Mouse (Mus musculus): Measurements from ENCODE around the gene Sgo2b.
A peak's percentile ranks its signal among the peaks of the same experiment; 100 is the strongest.
"Not testable (repeated sequence)": the region's sequence is repeated elsewhere in the genome, so short reads cannot be mapped to it uniquely, and the experiment has no call there.

Sgo2b gene

GRCm38 (mm10) chr8:63951626-63952377 lies at the start of gene Sgo2b:
Gene Sgo2b, minus strand, starts transcription at chr8:63952248.
- no peak for DNase-seq

DNA sequence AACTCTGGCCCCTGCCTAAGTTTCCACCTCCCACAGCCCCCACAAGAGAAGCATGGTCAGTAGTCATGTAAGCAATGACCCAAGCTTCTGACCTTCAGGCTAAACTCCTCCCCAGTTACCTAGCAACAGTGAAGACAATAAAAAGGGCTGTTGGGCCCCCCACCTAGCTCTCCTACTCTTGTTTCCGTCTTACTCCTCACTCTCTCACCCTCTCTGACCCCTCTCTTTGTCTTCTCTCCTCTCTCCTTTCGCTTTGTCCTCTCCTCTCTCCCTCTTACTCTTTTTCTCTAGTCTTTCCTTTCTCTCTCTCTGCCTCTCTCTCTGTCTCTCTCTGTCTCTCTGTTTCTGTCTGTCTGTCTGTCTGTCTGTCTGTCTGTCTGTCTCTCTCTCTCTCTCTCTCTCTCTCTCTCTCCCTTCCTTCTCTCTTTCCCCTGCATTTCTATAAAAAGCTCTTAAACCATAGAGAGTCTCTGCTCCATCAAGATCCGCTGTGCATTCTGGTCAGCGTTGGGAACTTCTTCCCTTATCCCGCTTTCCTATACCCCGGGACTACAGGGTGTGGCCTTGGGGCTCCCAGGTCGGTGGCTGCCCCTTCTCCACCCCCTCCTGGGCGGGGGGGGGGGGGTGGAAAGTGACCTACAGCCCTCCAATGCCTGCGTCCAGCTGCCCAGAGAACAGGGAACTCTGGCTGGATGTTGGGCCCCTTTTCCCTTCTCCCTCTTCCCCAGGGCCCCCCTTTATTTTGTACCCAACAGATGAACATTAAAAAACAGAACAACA lies 18.8 kb upstream of the Sgo2b start:
- DNase-seq = not testable (repeated sequence)

GRCm38 (mm10) chr8:63961032-63961785 lies 9.2 kb upstream of the Sgo2b start:
- no peak for DNase-seq

DNA sequence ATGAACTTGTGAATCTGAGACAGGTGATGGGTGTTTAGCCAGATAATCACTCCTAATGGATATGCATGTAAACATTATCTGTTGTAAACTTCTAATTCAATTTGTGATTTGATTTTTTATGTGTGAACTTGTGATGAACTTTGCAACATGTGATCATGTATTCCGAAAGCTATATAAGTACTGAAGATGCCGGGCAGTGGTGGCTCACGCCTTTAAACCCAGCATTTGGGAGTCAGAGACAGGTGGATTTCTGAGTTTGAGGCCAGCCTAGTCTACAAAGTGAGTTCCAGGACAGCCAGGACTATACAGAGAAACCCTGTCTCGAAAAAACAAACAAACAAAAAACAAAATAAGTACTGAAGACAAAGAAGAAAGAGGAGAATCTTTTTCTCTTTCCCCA lies 1.8 kb upstream of the Sgo2b start:
- DNase-seq = not testable (repeated sequence)

- DNase-seq = no peak
These were observed 18.9 kb downstream of the Sgo2b start for GRCm38 (mm10) chr8:63933171-63933570.

GRCm38 (mm10) chr8:63929301-63930097 lies 22.5 kb downstream of the Sgo2b start:
- no peak for DNase-seq

- no peak for DNase-seq
These were observed 30.6 kb downstream of the Sgo2b start for GRCm38 (mm10) chr8:63921257-63921960.

DNA sequence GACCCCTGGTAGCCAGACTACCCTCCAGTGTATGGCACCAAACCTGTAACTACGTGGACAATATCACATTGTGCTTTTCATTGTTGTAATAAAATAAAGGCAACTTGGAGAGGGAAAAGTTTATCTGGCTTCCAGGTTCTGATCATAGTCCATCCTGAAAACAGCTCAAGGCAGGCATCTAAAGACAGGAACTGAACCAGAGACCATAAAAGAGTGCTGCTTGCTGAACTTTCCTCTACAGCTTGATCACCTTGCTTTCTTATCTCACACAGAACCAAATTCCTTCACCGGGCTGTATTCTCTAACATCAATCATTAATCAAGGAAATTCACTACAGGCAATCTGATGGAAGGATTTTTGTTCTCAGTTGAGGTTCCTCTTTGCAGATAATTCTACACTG lies 57.0 kb downstream of the Sgo2b start:
- DNase-seq = no peak

- no peak for DNase-seq
These were observed 73.7 kb downstream of the Sgo2b start for GRCm38 (mm10) chr8:63878353-63878752.

GRCm38 (mm10) chr8:63877393-63877792 lies 74.7 kb downstream of the Sgo2b start:
- DNase-seq = peak; percentile 69

GRCm38 (mm10) chr8:63876949-63877348 lies 75.1 kb downstream of the Sgo2b start:
- no peak for DNase-seq
